Mouse (Mus musculus) spleen, adult 2 months (tissue): Measurements from ENCODE around the gene Il27ra.

Source experiments
- CTCF ChIP-seq: fragments of 200-500 bp; IDR thresholded peaks from 2 replicates; pipeline ENCODE4 v1.5.1; 2011; ENCODE audit warnings: mild to moderate bottlenecking, inconsistent platforms; ENCODE audit not compliant: insufficient read depth, insufficient read length, insufficient replicate concordance; ENCODE audit errors: extremely low read depth
- POLR2A ChIP-seq: fragments of 200-500 bp; IDR thresholded peaks from 2 replicates; pipeline ENCODE4 v1.6.1; 2011; ENCODE audit warnings: low read depth, low read length, inconsistent platforms

DNA sequence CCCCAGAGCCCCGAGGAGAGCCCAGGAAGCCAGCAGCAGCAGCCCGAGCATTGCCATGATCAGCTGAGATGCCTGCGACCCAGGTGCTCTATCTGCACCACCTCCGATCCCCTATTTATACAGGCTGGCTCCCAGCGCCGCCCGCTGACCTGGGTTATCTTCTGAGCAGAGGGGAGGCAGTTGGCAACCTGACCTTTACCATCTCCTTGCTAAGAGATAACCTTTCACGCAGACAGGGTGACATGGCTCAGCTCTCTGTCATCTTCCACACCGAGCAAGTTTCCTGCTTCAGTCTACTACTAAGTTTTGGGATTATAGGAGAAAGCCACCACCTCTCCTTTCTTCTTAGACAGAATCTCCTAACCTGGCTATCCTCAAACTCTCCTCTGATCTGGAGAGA lies 2.5 kb upstream of the Il27ra start, which contains the start of gene Rln3:
- TF ChIP-seq CTCF (no peak), POLR2A (no peak)
